Mouse (Mus musculus) liver, embryonic 15.5 days (tissue): Measurements from ENCODE around the gene Eme2. TPM values are rescaled to one million over a fixed set of nuclear protein-coding genes. Genes with fewer than 3 reads are reported as not detected.

Source experiments
- polyA plus RNA-seq: library from polyadenylated mRNA; unstranded; fragments of >200 nt; fragmentation: Nextera tagmentation; extraction: Ambion mirVana; gene quantifications from 2 replicates; pipeline ENCODE4 v1.2.1, GENCODE M21; 2015

Gene Eme2
- polyA plus RNA-seq, 1 experiment from 2014 or later, result 11.5 TPM

Other genes starting within 250 kb of the Eme2 start
- gene Slc9a3r2, start 244.8 kb downstream of the Eme2 start, polyA plus RNA-seq, result 10.8 and 13.8 TPM in 2 replicates
- gene Npw, start 236.6 kb downstream of the Eme2 start, polyA plus RNA-seq, result 0.30 TPM in 1 of 2 replicates, not detected in the other
- gene Zfp598, start 225.4 kb downstream of the Eme2 start, polyA plus RNA-seq, result 9.9 and 12.5 TPM in 2 replicates
- gene Syngr3, start 205.1 kb downstream of the Eme2 start, polyA plus RNA-seq, result 0.07 and 0.16 TPM in 2 replicates
- gene Gfer, start 198.9 kb downstream of the Eme2 start, polyA plus RNA-seq, result 22.8 and 25.2 TPM in 2 replicates
- 0.14 and 0.16 TPM in 2 replicates for gene Noxo1, start 198.9 kb downstream of the Eme2 start, polyA plus RNA-seq
- gene Tbl3, start 187.4 kb downstream of the Eme2 start, polyA plus RNA-seq, result 35.0 and 40.6 TPM in 2 replicates
- not detected in 2 replicates for gene Rnf151, start 177.0 kb downstream of the Eme2 start, polyA plus RNA-seq
- gene Rps2, start 177.0 kb downstream of the Eme2 start, polyA plus RNA-seq, result 1,043 and 1,068 TPM in 2 replicates
- 160 and 162 TPM in 2 replicates for gene Ndufb10, start 170.6 kb downstream of the Eme2 start, polyA plus RNA-seq
- 0.09 and 0.15 TPM in 2 replicates for gene Rpl3l, start 167.3 kb downstream of the Eme2 start, polyA plus RNA-seq
- gene Msrb1, start 158.4 kb downstream of the Eme2 start, polyA plus RNA-seq, result 31.1 and 32.9 TPM in 2 replicates
- gene Hs3st6, start 142.1 kb downstream of the Eme2 start, polyA plus RNA-seq, result 0.07 TPM in 1 of 2 replicates, not detected in the other
- 0.35 and 0.54 TPM in 2 replicates for gene Meiob, start 90.8 kb downstream of the Eme2 start, polyA plus RNA-seq
- 117 and 135 TPM in 2 replicates for gene Hagh, start 54.9 kb downstream of the Eme2 start, polyA plus RNA-seq
- gene Fahd1, start 44.7 kb downstream of the Eme2 start, polyA plus RNA-seq, result 41.1 and 44.2 TPM in 2 replicates
- 9.6 and 11.5 TPM in 2 replicates for gene Igfals, start 29.1 kb downstream of the Eme2 start, polyA plus RNA-seq
- gene Nubp2, start 8.7 kb downstream of the Eme2 start, polyA plus RNA-seq, result 68.1 and 73.5 TPM in 2 replicates
- gene Spsb3, start 8.4 kb downstream of the Eme2 start, polyA plus RNA-seq, result 45.2 and 48.4 TPM in 2 replicates
- 52.3 and 52.8 TPM in 2 replicates for gene Mrps34, start within 50 bp of the Eme2 start, polyA plus RNA-seq
- gene Nme3, start 1.4 kb upstream of the Eme2 start, polyA plus RNA-seq, result 53.4 and 60.1 TPM in 2 replicates
- gene Mapk8ip3, start 41.9 kb upstream of the Eme2 start, polyA plus RNA-seq, result 8.3 and 10.0 TPM in 2 replicates
- 60.0 and 62.4 TPM in 2 replicates for gene Jpt2, start 65.6 kb upstream of the Eme2 start, polyA plus RNA-seq
- gene Cramp1l, start 120.7 kb upstream of the Eme2 start, polyA plus RNA-seq, result 2.9 and 4.3 TPM in 2 replicates
- gene Ift140, start 121.0 kb upstream of the Eme2 start, polyA plus RNA-seq, result 139 and 156 TPM in 2 replicates
- gene Tmem204, start 188.5 kb upstream of the Eme2 start, polyA plus RNA-seq, result 5.6 and 6.5 TPM in 2 replicates
- gene Telo2, start 220.9 kb upstream of the Eme2 start, polyA plus RNA-seq, result 14.3 and 17.4 TPM in 2 replicates
- gene Ptx4, start 225.7 kb upstream of the Eme2 start, polyA plus RNA-seq, result 0.06 and 0.10 TPM in 2 replicates
- gene Clcn7, start 238.3 kb upstream of the Eme2 start, polyA plus RNA-seq, result 10.7 TPM in 2 replicates